Mouse (Mus musculus) kidney, adult 18-20 months (tissue): Measurements from ENCODE around the gene Frs3.
"Not testable (repeated sequence)": the region's sequence is repeated elsewhere in the genome, so short reads cannot be mapped to it uniquely, and the experiment has no call there.

Source experiments
- DNase-seq: peaks from one replicate; pipeline ENCODE4 v3.0.0; 2021

Gene Frs3

DNA sequence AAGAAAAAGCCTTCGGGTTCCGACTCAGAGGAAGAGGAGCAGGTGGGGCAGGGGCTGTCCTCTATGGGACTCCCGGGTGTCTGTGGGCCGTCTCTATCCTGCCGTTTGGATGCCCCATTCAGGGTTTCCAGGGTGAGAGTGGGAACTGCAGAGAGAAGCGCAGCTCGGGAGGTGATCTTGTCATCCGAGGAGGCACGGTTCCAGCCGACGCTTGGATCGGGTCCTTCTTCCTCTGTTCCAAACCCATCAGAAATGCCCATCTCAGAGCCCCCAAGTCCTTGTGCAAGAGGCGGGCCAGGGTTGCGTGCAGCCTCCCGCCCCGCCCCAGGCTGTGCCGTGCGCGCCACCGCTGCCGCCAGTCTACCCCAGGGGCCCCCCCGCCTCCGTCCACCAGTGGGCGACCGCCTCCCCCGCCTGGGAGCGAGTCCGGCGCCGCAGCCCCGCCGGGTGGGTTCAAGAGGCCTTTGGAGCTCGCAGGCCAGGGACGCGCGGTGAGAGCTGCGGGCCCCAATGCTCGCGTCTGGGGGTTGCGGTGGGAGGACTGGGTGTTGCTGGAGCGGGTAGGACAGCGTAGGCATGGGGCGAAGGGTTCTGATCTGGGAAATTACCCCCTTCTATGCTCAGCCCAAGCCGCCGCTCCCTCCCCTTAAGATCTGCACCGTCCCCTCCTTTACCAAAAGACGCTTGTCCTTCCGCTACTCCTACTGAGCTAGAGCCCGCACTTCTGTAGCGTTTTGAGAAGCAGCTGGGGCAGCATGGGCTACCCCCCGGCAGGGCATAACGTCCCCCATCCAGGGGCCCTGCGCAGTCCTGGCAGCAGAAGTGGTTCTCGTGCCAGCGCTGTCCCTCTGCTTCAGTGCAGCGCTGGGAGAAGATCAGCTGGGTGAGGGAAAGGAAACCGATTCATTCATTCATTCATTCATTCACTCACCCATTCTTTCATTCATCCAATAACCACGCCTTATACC lies at the start of gene Frs3:
Frs3 (plus strand) TSS at position 423 of the 968 bp plus-strand sequence.
- DNase-seq = peak; percentile 59

DNA sequence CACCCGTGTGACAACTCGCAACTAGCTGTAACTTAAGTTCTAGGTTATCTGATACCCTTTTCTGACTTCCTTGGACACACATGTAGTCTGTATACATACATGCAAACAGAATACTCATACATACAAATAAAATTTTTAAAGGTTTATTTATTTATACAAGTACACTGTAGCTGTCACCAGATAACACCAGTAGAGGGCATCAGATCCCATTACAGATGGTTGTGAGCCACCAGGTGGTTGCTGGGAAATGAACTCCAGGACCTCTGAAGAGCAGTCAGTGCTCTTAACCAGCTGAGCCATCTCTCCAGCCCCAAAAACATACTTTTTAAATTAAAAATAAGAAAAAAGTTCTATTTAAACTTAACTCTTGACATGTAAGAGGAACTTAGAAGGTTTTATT lies 45.8 kb upstream of the Frs3 start:
- no peak for DNase-seq

DNA sequence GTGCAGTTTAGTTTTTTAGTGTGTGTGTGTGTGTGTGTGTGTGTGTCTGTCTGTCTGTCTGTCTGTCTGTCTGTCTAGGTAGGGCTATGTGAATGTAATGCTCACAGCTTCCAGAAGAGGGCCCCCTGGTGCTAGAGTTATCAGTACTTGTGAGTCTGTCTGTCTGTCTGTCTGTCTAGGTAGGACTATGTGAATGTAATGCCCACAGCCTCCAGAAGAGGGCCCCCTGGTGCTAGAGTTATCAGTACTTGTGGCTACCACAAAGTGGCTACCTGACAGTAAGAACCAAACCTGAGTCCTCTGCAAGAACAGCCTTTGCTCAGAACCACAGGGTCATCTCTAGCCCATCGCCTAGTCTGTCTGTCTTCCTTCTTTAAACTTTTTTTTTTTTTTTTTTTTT lies 42.1 kb upstream of the Frs3 start:
- peak; percentile 79 for DNase-seq

DNA sequence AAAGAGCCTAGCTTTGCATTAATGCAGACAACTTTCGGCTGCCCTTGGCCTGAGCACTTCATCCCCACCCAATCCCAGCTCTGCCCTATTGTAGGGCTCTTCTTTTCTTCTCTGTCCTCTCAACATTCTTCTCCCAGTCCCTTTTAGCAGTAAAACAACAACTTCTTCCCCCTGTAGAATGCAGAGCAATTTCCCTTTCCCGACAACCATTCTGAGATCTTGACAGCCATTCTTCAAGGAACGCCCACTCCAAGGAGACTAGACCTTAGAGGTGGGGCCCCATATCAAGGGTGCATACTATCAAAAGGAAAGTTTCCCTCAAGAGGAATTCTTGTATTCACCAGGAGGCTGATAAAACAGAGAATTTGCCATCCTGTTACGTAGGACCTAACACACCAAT lies 39.9 kb upstream of the Frs3 start:
- DNase-seq = no peak

DNA sequence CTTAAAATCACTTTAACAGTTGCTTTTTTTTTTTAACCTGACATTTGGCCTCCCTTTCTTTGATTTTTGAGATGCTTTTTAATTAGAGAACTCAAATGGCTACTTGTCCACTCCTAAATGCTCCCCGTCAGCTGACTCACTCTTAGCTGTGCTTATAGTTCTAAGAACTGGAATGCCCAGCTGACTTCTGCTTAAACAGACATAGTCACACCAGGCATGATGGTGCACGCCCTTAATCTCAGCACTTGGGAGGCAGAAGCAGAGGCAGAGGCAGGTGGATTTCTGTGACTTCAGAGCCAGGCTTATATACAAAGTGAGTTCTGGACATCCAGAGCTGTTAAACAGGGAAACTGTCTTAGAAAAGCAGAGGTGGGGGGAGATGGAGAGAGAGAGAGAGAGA lies 36.9 kb upstream of the Frs3 start:
- DNase-seq = no peak

DNA sequence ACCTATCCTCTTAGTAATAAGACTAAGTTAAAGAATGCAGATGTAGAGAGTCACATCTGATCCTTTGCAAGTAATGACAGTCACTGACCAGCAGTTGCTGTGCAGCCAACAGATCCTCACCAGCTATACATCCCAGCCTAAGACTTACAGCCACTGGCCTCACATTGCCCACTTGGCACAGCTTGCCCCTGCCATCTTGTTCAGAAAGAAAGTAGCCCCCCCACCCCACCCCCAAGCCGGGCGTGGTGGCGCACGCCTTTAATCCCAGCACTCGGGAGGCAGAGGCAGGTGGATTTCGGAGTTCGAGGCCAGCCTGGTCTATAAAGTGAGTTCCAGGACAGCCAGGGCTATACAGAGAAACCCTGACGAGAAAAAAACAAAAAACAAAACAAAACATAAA lies 34.5 kb upstream of the Frs3 start:
- DNase-seq = not testable (repeated sequence)

DNA sequence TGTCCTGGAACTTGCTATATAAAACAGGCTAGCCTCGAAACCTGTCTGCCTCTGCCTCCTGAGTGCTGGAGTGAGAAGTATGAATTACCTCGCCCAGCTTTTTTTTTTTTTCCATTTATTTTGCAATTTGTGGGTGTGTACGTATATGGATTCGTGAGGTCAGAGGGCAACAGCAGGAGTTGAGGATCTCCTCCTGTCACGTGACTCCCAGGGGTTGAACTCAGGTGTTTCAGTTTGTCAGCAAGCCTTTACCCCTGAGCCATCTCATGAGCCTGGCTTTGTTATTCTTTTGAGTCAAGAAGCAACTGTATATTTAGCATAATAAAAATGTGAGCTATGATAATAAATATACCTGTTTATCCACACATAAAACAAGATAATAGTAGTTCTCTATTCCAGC lies 33.1 kb upstream of the Frs3 start:
- DNase-seq = no peak

DNA sequence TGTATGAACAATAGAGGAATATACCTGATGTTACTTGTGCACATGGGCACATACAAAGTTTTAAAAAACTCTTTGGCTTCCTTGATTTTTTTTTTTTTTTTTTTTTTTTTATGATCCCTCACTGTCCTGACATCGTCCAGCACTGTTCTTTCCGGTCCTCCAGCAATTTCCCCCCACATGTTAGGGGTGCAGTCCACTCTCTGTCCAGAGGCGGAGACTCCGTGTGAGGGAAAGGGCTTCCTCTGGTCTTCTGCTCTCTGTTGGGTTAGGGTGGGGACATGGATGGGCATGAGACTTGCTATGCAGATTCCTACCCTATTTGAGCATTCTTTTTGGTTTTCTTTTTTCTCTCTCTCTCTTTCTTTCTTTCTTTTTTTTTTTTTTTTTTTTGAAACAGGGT lies 30.9 kb upstream of the Frs3 start:
- DNase-seq = no peak

DNA sequence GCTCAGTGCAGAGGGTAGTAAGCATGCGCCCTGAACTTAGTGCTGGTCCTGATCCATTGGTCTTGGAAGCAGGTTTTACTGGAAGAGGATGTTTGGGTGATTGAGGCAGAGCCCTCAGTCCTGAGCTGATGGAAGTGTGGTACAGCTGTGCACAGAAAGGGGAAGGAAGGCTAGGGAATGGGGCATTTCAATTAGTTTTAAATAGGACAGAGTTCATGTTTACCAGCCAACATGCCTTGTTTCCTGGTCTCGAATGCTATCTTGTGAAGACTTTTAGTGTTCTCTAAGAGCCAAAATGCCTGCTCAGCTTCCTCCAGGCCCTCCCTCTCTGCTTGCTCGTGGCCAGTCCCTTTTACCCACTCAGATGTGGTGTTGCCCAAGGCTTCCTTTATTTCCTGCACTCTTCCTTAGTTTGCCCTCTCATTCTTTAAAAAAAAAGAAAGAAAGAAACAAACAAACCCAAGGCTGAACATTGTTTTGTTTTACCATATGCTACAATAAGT lies 30.0 kb upstream of the Frs3 start:
- no peak for DNase-seq

DNA sequence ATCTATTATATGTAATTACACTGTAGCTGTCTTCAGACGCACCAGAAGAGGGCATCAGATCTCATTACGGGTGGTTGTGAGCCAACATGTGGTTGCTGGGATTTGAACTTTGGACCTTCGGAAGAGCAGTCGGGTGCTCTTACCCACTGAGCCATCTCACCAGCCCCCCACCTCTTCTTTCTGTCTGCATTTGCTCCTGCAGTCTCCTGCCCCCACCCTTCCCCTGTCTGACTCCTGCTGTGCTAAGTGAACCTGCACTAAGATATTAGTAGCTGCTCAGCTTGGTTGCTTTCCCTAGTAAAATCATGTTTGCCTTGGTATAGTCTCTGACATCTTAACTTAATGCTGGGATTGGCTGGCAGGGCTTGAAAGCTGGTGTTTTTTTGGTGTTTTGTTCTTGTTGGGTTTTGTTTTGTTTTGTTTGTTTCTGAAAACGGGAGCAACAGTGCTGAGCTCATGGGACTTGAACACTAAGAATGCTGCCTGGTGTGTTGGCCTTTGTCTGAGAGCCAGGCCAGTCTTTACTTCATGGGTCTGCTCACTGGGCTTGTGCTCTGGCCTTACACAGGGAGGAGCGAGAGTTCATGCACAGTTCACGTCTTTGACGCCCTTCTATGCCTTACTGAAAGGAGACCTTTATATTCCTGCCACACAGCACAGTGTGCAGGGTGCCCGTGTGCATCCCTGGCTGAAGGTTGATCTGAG lies 25.7 kb upstream of the Frs3 start:
- DNase-seq = no peak

DNA sequence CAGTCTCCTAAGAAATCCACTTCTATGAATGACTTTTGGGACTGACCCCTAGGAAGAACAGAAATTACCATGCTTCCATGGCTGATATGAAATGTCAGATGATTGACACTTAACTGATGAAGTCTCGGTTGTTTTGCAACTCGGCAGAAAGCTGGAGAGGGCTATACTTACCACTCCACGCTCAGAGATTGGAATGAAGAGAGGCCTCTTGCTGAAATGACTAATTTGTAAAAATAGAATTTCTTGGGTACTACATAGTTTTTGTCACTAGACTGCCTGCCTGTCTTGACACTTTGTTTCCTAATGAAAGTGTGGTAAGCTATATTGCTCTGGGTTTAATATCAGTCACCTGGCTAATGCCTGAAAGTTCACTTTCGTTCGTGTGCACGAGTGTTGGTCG lies 24.4 kb upstream of the Frs3 start:
- no peak for DNase-seq

DNA sequence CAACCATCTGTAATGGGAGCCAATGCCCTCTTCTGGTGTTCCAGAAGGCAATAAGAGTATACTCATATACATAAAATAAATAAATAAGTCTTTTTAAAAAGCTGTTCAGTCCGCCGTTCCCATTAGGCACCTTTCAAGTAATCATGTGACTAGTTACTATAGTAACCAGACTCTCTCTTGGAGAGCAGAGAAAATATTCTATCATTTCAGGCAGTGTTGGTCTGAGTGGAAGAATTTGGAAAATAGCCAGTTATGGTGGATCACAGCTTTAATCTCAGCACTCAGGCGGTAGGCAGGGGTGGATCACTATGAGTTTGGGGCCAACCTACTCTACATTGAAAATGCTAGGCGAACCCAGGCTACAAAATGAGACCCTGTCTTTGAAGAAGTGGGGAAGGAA lies 19.7 kb upstream of the Frs3 start:
- DNase-seq = no peak

DNA sequence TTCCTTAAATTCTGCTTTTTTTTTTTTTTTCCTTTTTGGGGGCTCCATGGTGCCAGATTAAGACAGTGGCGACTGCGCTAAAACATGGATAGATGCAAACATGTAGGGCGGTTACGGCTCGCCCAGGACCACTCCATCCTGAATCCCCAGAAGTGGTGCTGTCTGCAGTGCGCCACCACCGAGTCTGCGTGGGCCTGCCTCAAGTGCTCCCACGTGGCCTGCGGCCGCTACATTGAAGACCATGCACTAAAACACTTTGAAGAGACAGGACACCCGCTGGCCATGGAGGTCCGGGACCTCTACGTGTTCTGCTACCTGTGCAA lies 16.9 kb upstream of the Frs3 start:
- no peak for DNase-seq

DNA sequence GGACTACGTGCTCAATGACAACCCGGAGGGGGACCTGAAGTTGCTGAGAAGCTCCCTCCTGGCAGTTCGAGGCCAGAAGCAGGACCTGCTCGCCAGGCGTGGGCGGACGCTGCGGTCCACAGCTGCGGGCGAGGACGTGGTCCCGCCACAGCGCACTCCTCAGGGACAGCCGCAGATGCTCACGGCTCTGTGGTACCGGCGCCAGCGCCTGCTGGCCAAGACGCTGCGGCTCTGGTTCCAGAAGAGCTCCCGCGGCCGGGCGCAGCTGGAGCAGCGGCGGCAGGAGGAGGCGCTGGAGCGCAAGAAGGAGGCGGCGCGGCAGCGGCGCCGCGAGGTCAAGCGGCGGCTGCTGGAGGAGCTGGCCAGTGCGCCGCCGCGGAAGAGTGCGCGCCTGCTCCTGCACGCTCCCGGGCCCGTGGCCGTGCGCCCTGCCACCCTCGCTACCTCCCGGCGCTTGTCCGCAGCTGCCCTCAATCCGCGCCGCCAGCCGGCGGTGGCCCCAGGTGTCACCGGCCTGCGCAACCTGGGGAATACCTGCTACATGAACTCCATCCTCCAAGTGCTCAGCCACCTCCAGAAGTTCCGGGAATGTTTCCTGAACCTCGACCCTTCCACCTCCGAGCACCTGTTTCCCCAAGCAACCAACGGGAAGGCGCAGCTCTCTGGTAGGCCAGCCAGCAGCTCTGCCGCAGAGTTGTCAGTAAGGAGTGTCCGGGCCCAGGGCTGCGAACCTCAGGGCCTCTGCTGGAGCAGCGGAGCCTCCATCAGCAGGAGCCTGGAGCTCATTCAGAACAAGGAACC lies 16.3 kb upstream of the Frs3 start:
- DNase-seq = peak; percentile 72

DNA sequence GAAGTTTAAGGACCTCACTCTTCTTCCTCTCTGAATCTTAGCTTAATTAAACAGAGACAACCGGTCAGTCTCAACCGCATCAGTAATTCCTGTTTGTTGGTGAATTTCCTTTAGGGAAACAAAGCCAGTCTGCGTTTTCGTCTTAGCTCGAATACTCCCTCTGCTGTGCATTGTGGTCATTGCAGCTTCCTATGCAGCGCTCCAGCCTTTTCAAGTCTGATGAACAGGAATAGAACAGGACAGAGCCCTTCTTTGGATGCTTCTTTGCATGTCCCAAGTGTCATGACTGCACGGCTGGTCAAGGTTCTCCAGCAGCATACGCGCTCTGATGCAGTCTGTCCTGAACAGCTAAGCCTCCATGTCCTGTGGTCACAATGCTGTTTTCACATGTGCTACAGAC lies 12.2 kb upstream of the Frs3 start:
- peak; percentile 82 for DNase-seq

DNA sequence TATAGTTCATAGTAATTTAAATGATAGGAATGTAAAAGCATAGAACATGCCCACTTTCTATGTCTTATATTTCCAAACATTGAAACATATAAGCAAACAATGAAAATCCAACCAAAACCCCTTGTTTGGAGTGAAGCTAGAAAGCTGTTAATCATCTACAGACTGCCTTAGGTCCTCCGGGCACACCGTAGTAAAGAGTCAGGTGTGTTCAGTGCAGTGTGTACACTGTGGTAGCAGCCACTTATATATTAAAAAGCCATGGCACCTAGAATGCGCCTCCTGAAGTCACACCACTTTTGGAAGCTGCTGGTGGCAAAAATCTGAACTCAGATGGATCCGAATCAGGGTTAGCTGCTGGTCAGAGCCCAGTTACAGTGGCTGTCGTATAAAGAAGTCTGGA lies 10.6 kb upstream of the Frs3 start:
- DNase-seq = no peak

DNA sequence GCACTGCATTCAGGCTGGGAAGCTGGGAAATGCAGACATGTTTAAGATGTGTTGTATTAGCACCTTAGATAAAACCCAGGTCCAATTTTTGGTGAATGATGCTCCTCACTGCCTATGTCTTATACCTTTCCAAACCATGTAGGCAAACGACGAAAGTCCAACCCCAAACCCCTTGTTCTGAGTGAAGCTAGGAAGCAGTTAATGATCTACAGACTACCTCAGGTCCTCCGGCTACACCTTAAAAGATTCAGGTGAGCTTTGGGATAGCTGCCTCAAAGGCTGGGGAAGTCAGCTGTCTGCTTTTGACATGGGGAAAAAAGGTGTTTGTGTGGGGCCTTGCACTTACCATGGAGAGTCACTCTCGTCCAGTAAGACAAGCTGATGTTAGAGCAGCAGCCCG lies 10.1 kb upstream of the Frs3 start:
- no peak for DNase-seq

DNA sequence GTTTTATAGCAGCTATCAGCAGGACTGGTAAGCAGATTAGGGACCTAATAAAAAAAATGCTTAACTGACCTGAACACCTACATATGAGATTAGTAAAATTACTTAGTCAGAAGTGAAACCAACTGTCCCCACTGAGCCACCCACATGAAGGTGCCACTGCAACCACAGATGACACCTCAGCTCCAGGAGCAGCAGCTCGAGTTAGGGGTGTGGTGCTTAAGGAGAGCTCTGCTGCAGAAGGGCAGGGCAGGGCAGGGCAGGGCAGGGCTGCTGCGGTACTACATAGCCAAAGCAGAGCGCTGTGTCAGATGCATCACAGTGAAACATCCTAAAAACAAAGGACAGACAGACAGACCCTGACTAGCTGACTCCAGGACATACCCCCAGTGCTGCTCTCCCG lies 6.0 kb upstream of the Frs3 start:
- no peak for DNase-seq

DNA sequence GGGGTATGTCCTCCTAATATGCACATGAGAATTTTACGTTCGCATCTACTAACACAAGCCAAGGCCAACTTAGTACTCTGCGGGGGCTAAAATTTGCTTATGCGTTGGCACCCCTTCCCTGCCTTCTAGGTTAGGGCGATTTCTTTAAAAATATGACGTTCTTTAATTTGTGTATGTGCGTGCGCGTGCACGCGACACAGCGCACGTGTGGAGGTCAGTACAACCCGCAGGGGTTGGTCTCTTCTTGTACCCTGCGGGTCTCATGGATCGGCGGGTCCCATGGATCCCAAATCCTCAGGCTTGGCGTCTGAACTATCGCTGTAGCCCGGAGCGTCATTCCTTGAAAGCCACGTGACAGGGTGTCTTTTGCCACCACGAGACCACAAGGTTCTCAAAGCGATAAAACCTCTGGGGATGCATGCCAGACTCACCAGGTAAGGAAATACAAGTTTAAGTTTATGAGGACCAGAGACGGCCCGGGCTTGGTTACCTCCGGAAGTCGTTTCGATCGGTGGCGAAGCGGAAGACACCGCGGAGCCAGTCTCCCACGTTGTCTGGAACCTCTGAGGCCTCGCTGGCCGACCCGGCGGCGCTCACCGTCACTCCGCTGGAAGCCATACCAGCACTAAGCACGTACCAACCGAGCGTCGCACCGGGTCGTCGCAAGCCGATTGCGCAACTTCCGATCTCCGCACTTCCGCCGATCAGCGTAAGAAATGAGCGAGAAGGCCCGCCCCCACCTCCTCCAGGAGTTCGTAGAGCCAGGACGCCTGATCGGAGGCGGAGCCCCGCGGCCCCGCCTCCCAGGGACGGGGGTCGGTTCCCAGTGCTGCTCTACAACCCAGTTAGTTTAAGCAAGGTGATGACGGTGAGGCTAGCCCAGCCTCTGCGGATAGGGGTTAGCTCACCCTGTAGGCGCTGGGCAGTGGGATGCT lies 1.2 kb upstream of the Frs3 start:
- peak; percentile 95 for DNase-seq

DNA sequence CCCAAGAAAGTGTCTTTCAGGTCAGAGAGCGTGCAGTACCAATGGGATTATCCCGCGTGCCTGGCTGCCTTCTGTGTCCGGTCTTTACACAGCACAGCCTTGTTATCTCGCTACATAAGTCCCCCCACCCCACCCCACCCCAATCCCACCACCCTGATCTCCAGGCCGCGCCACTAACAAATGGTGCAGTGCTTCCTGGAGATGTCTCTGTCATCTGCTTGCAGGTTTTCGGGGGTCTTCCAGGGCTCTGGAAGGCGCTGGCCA lies 554 bp upstream of the Frs3 start, which contains the start of gene Tomm6:
Tomm6 (minus strand) TSS at position 43 of the 264 bp plus-strand sequence.
- no peak for DNase-seq

DNA sequence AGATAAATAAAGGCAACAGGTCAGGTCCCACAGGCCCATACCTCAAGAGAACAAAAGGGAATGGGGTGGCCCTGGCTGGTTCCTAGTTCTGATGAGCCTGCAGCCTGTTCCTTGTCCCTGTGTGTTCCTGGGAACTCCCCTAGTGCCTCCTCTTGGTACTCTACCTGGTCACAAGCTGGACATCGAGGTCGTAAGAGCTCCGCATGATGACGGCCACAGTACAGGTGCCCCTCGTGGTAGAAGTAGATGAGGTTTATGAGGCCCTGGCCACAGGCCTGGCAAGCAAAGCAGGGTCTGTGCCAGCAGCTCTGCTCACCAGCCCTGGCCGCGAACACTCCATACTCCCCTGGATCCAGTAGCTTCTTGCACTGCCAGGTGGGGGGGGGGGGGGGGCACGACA lies 1.1 kb downstream of the Frs3 start:
- no peak for DNase-seq

DNA sequence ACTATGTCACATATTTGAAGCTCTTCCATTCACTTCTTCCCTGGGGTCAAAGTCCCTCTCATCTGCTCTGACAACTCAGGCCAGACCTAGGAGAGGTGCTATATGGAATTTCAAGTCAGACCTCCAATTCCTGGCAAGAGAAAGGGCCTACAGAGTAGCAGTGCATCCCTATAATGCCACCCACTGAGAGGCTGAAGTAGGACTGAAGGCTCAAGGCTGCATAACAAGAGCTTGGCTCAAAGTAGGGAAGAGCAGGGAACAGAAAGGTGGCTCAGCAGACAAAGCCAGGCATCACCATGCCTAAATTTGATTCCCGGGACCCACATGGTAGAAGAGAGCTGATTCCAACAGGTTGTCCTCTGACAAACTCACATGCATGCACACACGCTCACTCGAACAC lies 2.8 kb downstream of the Frs3 start:
- no peak for DNase-seq
